Mouse (Mus musculus): ENCODE results near the gene Sec14l2. TPM values are rescaled to one million over a fixed set of nuclear protein-coding genes. Genes with fewer than 3 reads are reported as not detected.
"Not testable (repeated sequence)": the region's sequence is repeated elsewhere in the genome, so short reads cannot be mapped to it uniquely, and the experiment has no call there.

The Sec14l2 gene
- total RNA-seq, 2 experiments from 2014 or later: 1.5 to 2.5 TPM

GRCm38 (mm10) chr11:4107901-4108300 is 15.3 kb downstream of the Sec14l2 start:
- not testable (repeated sequence) for ATAC-seq (replicated peaks; ENCODE audit: low FRiP score, poor library complexity, severe bottlenecking)

- no peak for ATAC-seq (replicated peaks; ENCODE audit: low FRiP score, poor library complexity, severe bottlenecking)
Measured at GRCm38 (mm10) chr11:4105444-4105843, 17.8 kb downstream of the Sec14l2 start.

GRCm38 (mm10) chr11:4104989-4105388 is 18.2 kb downstream of the Sec14l2 start:
- ATAC-seq (replicated peaks; ENCODE audit: low FRiP score, poor library complexity, severe bottlenecking): no peak

- no peak for ATAC-seq (replicated peaks; ENCODE audit: low FRiP score, poor library complexity, severe bottlenecking)
Measured at GRCm38 (mm10) chr11:4103522-4103921, 19.7 kb downstream of the Sec14l2 start.

GRCm38 (mm10) chr11:4101851-4102250 is 21.4 kb downstream of the Sec14l2 start:
- no peak for ATAC-seq (replicated peaks; ENCODE audit: low FRiP score, poor library complexity, severe bottlenecking)

GRCm38 (mm10) chr11:4099447-4099846 is 23.8 kb downstream of the Sec14l2 start:
- no peak for ATAC-seq (replicated peaks; ENCODE audit: low FRiP score, poor library complexity, severe bottlenecking)

GRCm38 (mm10) chr11:4098816-4099215 is 24.4 kb downstream of the Sec14l2 start:
- ATAC-seq (replicated peaks; ENCODE audit: low FRiP score, poor library complexity, severe bottlenecking): no peak

- no peak for ATAC-seq (replicated peaks; ENCODE audit: low FRiP score, poor library complexity, severe bottlenecking)
Measured at GRCm38 (mm10) chr11:4098120-4098519, 25.1 kb downstream of the Sec14l2 start.

- peak; percentile 12 for ATAC-seq (replicated peaks; ENCODE audit: low FRiP score, poor library complexity, severe bottlenecking)
Measured at GRCm38 (mm10) chr11:4097091-4097621, 26.1 kb downstream of the Sec14l2 start.

GRCm38 (mm10) chr11:4096054-4096984 is 26.9 kb downstream of the Sec14l2 start:
- ATAC-seq (replicated peaks; ENCODE audit: low FRiP score, poor library complexity, severe bottlenecking): peak; percentile 90

GRCm38 (mm10) chr11:4095171-4096053 is 27.8 kb downstream of the Sec14l2 start, which contains the start of gene Mtfp1:
Gene Mtfp1 (minus strand): TSS chr11:4095445.
- ATAC-seq (replicated peaks; ENCODE audit: low FRiP score, poor library complexity, severe bottlenecking): peak; percentile 42

GRCm38 (mm10) chr11:4094378-4095170 is 28.6 kb downstream of the Sec14l2 start:
- ATAC-seq (replicated peaks; ENCODE audit: low FRiP score, poor library complexity, severe bottlenecking): peak; percentile 49

GRCm38 (mm10) chr11:4093459-4094377 is 29.5 kb downstream of the Sec14l2 start:
- ATAC-seq (replicated peaks; ENCODE audit: low FRiP score, poor library complexity, severe bottlenecking): no peak

- no peak for ATAC-seq (replicated peaks; ENCODE audit: low FRiP score, poor library complexity, severe bottlenecking)
Measured at GRCm38 (mm10) chr11:4087267-4087666, 35.9 kb downstream of the Sec14l2 start.

GRCm38 (mm10) chr11:4086246-4086645 is 37.0 kb downstream of the Sec14l2 start:
- ATAC-seq (replicated peaks; ENCODE audit: low FRiP score, poor library complexity, severe bottlenecking): no peak

- ATAC-seq (replicated peaks; ENCODE audit: low FRiP score, poor library complexity, severe bottlenecking): peak; percentile 48; the same call in 1 of the 2 replicates
Measured at GRCm38 (mm10) chr11:4083316-4084078, 39.7 kb downstream of the Sec14l2 start.

- ATAC-seq (replicated peaks; ENCODE audit: low FRiP score, poor library complexity, severe bottlenecking): peak; percentile 78
Measured at GRCm38 (mm10) chr11:4080219-4080618, 43.0 kb downstream of the Sec14l2 start.

All from erythroblast, adult 5-6 weeks (primary cell).